Mouse (Mus musculus) C2C12 (cell line): ENCODE results near the gene Dgcr6. TPM values are rescaled to one million over a fixed set of nuclear protein-coding genes. Genes with fewer than 3 reads are reported as not detected.

ENCODE experiments used
- H3K27me3 ChIP-seq: one replicate; pipeline ENCODE4 v1.6.1; 2011; ENCODE audit not compliant: control insufficient read depth, insufficient read depth, insufficient read length
- H3K36me3 ChIP-seq: one replicate; pipeline ENCODE4 v1.6.1; 2011; ENCODE audit not compliant: control insufficient read depth, insufficient read depth
- H3K4me3 ChIP-seq: one replicate; pipeline ENCODE4 v1.5.1; 2011; ENCODE audit warnings: mild to moderate bottlenecking, control low read depth; ENCODE audit not compliant: poor library complexity, insufficient read depth, severe bottlenecking
- H3K79me2 ChIP-seq: one replicate; pipeline ENCODE4 v1.6.1; 2011; ENCODE audit not compliant: control insufficient read depth, insufficient read depth
- H3K79me3 ChIP-seq: one replicate; pipeline ENCODE4 v1.6.1; 2011; ENCODE audit warnings: low read depth, control low read depth
- H3ac ChIP-seq: one replicate; pipeline ENCODE3; 2011; ENCODE audit warnings: low read depth; ENCODE audit not compliant: control insufficient read depth, insufficient read length
- CEBPB ChIP-seq: IDR thresholded peaks from one replicate; pipeline ENCODE4 v1.6.1; 2011; ENCODE audit warnings: low read depth, mild to moderate bottlenecking, control low read depth, moderate library complexity
- CTCF ChIP-seq: IDR thresholded peaks from one replicate; pipeline ENCODE4 v1.5.1; 2011; ENCODE audit not compliant: control insufficient read depth, insufficient read depth, insufficient read length
- FOSL1 ChIP-seq: IDR thresholded peaks from one replicate; pipeline ENCODE4 v1.8.0; 2011; ENCODE audit warnings: mild to moderate bottlenecking, low read length; ENCODE audit not compliant: poor library complexity, insufficient read depth, severe bottlenecking
- MAX ChIP-seq: IDR thresholded peaks from one replicate; pipeline ENCODE4 v1.6.1; 2011; ENCODE audit warnings: mild to moderate bottlenecking, control low read depth
- MYOD1 ChIP-seq: IDR thresholded peaks from one replicate; pipeline ENCODE4 v1.6.1; 2011; ENCODE audit warnings: low read depth; ENCODE audit not compliant: control insufficient read depth, insufficient read length
- MYOG ChIP-seq: IDR thresholded peaks from one replicate; pipeline ENCODE4 v1.6.1; 2011; ENCODE audit not compliant: control insufficient read depth, insufficient read length; ENCODE audit errors: extremely low read depth
- USF1 ChIP-seq: IDR thresholded peaks from one replicate; pipeline ENCODE4 v1.6.1; 2011; ENCODE audit warnings: low read depth, mild to moderate bottlenecking, control low read depth, moderate library complexity
- polyA plus RNA-seq: library from polyadenylated mRNA; unstranded; fragments of >200 nt; fragmentation: generic; extraction: Trizol; gene quantifications from one replicate; pipeline ENCODE4 v1.2.1, GENCODE M21; 2012; ENCODE audit warnings: missing spikeins

Dgcr6 gene
- polyA plus RNA-seq, 1 experiment: 71.1 TPM

GRCm38 (mm10) chr16:18044991-18045390 is 7.7 kb upstream of the Dgcr6 start:
- Histone ChIP-seq H3K4me3 (no peak overlapping the region), H3K79me3 (no peaks in the 10 kb centered on the region), H3K79me2 (no peaks in the 10 kb centered on the region), H3K27me3 (peaks cover 57% of the 10 kb centered on the region), H3K36me3 (no peaks in the 10 kb centered on the region), H3ac (no peak overlapping the region)
- TF ChIP-seq FOSL1 (no peak), CEBPB (no peak), MAX (no peak), USF1 (no peak), MYOG (no peak), CTCF (no peak), MYOD1 (no peak)

GRCm38 (mm10) chr16:18047660-18048059 is 5.0 kb upstream of the Dgcr6 start:
- H3K79me2 ChIP-seq: no peaks in the 10 kb centered on the region
- H3K4me3 ChIP-seq: no peak overlapping the region
- no peaks in the 10 kb centered on the region for H3K79me3 ChIP-seq
- H3K27me3 ChIP-seq: peaks cover 54% of the 10 kb centered on the region
- TF ChIP-seq FOSL1 (no peak), CTCF (no peak), MYOD1 (no peak), USF1 (no peak), CEBPB (no peak), MAX (no peak), MYOG (no peak)
- no peak overlapping the region for H3ac ChIP-seq
- H3K36me3 ChIP-seq: no peaks in the 10 kb centered on the region

GRCm38 (mm10) chr16:18048071-18048470 is 4.6 kb upstream of the Dgcr6 start:
- H3ac ChIP-seq: no peak overlapping the region
- H3K36me3 ChIP-seq: no peaks in the 10 kb centered on the region
- no peaks in the 10 kb centered on the region for H3K79me3 ChIP-seq
- no peaks in the 10 kb centered on the region for H3K79me2 ChIP-seq
- H3K4me3 ChIP-seq: no peak overlapping the region
- H3K27me3 ChIP-seq: peaks cover 54% of the 10 kb centered on the region
- no peak for TF ChIP-seq MYOD1

- Histone ChIP-seq H3K79me3 (no peaks in the 10 kb centered on the region), H3K4me3 (no peak overlapping the region), H3K79me2 (no peaks in the 10 kb centered on the region), H3K36me3 (no peaks in the 10 kb centered on the region), H3K27me3 (peaks cover 29% of the 10 kb centered on the region), H3ac (no peak overlapping the region)
- TF ChIP-seq CEBPB: no peak
- TF ChIP-seq MYOD1: no peak
- no peak for TF ChIP-seq CTCF
- no peak for TF ChIP-seq MYOG
- TF ChIP-seq USF1: no peak
- no peak for TF ChIP-seq FOSL1
- TF ChIP-seq MAX: no peak
Measured at GRCm38 (mm10) chr16:18052322-18052721, 338 bp upstream of the Dgcr6 start.

GRCm38 (mm10) chr16:18056215-18056614 is 3.6 kb downstream of the Dgcr6 start:
- TF ChIP-seq CEBPB: no peak
- TF ChIP-seq FOSL1: no peak
- TF ChIP-seq MYOG: no peak
- Histone ChIP-seq H3K79me3 (no peaks in the 10 kb centered on the region), H3K36me3 (no peaks in the 10 kb centered on the region), H3ac (no peak overlapping the region), H3K4me3 (no peak overlapping the region), H3K27me3 (peaks cover 8% of the 10 kb centered on the region), H3K79me2 (no peaks in the 10 kb centered on the region)

GRCm38 (mm10) chr16:18058331-18058731 is 5.7 kb downstream of the Dgcr6 start:
- Histone ChIP-seq H3K36me3 (no peaks in the 10 kb centered on the region), H3K79me3 (no peaks in the 10 kb centered on the region), H3K27me3 (peaks cover 3% of the 10 kb centered on the region), H3K79me2 (no peaks in the 10 kb centered on the region), H3K4me3 (no peak overlapping the region), H3ac (no peak overlapping the region)
- no peak for TF ChIP-seq MAX
- TF ChIP-seq MYOG: no peak
- no peak for TF ChIP-seq FOSL1
- TF ChIP-seq CEBPB: no peak
- no peak for TF ChIP-seq MYOD1
- no peak for TF ChIP-seq USF1
- no peak for TF ChIP-seq CTCF
